Mouse (Mus musculus): Measurements from ENCODE around the gene Sesn1.
"Not testable (repeated sequence)": the region's sequence is repeated elsewhere in the genome, so short reads cannot be mapped to it uniquely, and the experiment has no call there.

Gene Sesn1

GRCm38 (mm10) chr10:41930966-41931365 lies 121.2 kb downstream of the Sesn1 start:
- DNase-seq, result no peak

GRCm38 (mm10) chr10:41931962-41932361 lies 122.2 kb downstream of the Sesn1 start:
- peak; percentile 90 for DNase-seq

- no peak for DNase-seq
Observed at GRCm38 (mm10) chr10:41932943-41933342, 123.2 kb downstream of the Sesn1 start.

GRCm38 (mm10) chr10:41933536-41933935 lies 123.8 kb downstream of the Sesn1 start:
- no peak for DNase-seq

GRCm38 (mm10) chr10:41934633-41935475 lies 125.1 kb downstream of the Sesn1 start:
- peak; percentile 87 for DNase-seq

- DNase-seq, result peak; percentile 72
Observed at GRCm38 (mm10) chr10:41935476-41935829, 125.7 kb downstream of the Sesn1 start.

GRCm38 (mm10) chr10:41936100-41936499 lies 126.4 kb downstream of the Sesn1 start:
- DNase-seq, result no peak

GRCm38 (mm10) chr10:41937176-41937575 lies 127.4 kb downstream of the Sesn1 start:
- DNase-seq, result no peak

GRCm38 (mm10) chr10:41939090-41939489 lies 129.4 kb downstream of the Sesn1 start:
- peak; percentile 61 for DNase-seq

GRCm38 (mm10) chr10:41952354-41952753 lies 142.6 kb downstream of the Sesn1 start:
- not testable (repeated sequence) for DNase-seq

- DNase-seq, result no peak
Observed at GRCm38 (mm10) chr10:41952850-41953527, 143.3 kb downstream of the Sesn1 start.

GRCm38 (mm10) chr10:41953528-41953864 lies 143.8 kb downstream of the Sesn1 start:
- DNase-seq, result no peak

GRCm38 (mm10) chr10:41957421-41958225 lies 147.9 kb downstream of the Sesn1 start:
- DNase-seq, result no peak
